Mouse (Mus musculus) megakaryocyte, embryonic 14.5 days (primary cell): ENCODE measurements around the gene Pck1. TPM values are rescaled to one million over a fixed set of nuclear protein-coding genes. Genes with fewer than 3 reads are reported as not detected.

Source experiments
- H3K27me3 ChIP-seq: replicated peaks from 2 replicates; pipeline ENCODE3; 2012; ENCODE audit warnings: inconsistent platforms
- H3K36me3 ChIP-seq: replicated peaks from 2 replicates; pipeline ENCODE3; 2012; ENCODE audit warnings: low read length, inconsistent platforms, mixed read lengths
- H3K4me1 ChIP-seq: 2 replicates; pipeline ENCODE4 v1.6.1; 2012; ENCODE audit warnings: inconsistent platforms
- H3K4me3 ChIP-seq: replicated peaks from 2 replicates; pipeline ENCODE3; 2012; ENCODE audit warnings: moderate library complexity, mild to moderate bottlenecking, inconsistent platforms
- H3K9me3 ChIP-seq: 2 replicates; pipeline ENCODE4 v1.6.1; 2012; ENCODE audit warnings: inconsistent platforms
- FLI1 ChIP-seq: IDR thresholded peaks from 2 replicates; pipeline ENCODE4 v1.6.1; 2012; ENCODE audit warnings: low read length, inconsistent platforms, mixed read lengths
- GATA1 ChIP-seq: IDR thresholded peaks from 3 replicates; pipeline ENCODE4 v1.6.1; 2012; ENCODE audit warnings: mixed read lengths, low read length, inconsistent platforms, borderline replicate concordance
- polyA plus RNA-seq: library from polyadenylated mRNA; stranded (reverse); fragments of >175 nt; gene quantifications from 2 replicates; pipeline ENCODE4 v1.2.3, GENCODE M21; 2012; ENCODE audit warnings: low replicate concordance; ENCODE audit not compliant: insufficient read depth

Gene Pck1
- polyA plus RNA-seq, 1 experiment = not detected

- TF ChIP-seq GATA1 (no peak), FLI1 (no peak)
- H3K36me3 ChIP-seq = no peaks in the 10 kb centered on the region
- no peaks in the 10 kb centered on the region for H3K4me1 ChIP-seq
- H3K27me3 ChIP-seq = peaks cover 25% of the 10 kb centered on the region
- H3K9me3 ChIP-seq = no peaks in the 10 kb centered on the region
- no peak overlapping the region for H3K4me3 ChIP-seq
Observed at GRCm38 (mm10) chr2:173148001-173148400, 4.8 kb upstream of the Pck1 start.

DNA sequence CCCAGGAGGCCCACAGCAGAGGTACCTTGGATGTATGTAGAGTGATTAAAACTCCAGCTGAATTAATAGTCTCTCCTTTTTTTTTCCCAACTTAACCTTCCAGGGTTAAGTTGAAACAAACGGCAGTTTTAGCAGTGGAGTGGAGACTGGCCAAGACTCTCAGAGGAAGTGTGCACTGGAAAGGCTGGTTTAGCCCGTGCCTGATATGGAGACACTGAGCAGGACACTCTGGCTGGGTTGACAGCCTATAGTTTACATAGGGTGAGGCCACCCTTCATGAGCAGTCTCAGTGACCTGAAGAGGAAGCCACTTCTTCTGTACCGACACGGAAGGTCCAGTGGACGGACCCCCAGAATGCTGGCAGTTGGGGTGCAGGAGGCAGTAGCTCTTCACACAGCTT lies 1.5 kb upstream of the Pck1 start:
- H3K9me3 ChIP-seq = no peaks in the 10 kb centered on the region
- TF ChIP-seq GATA1 (no peak), FLI1 (no peak)
- H3K36me3 ChIP-seq = no peaks in the 10 kb centered on the region
- H3K27me3 ChIP-seq = peaks cover 11% of the 10 kb centered on the region
- H3K4me3 ChIP-seq = no peak overlapping the region
- H3K4me1 ChIP-seq = no peaks in the 10 kb centered on the region

DNA sequence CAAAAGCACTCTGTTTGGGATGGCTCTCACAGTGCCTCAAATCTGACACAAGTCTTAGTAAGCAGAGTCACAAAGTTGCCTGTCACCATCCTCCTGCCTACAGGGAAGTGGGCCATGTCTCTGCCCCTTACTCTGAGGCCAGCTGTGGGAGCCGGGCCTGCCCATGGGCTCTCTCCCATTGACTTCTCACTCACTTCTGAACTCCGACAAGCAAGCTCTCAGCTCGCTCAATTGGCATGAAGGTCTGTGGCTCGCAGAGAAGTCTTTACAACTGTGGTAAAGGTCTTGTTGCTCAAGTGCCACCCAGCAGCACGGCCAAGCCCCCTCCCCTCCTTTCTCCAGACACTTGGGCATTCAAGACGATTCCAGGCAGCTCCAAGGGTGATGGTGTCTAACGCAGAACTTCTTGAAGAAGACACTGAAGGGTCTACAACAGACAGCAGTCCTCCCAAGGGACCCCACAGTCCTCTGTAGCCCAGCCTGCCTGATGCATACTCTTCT lies 1.0 kb upstream of the Pck1 start:
- no peak for TF ChIP-seq GATA1
- Histone ChIP-seq H3K4me1 (no peaks in the 10 kb centered on the region), H3K27me3 (peaks cover 11% of the 10 kb centered on the region), H3K4me3 (no peak overlapping the region), H3K9me3 (no peaks in the 10 kb centered on the region), H3K36me3 (no peaks in the 10 kb centered on the region)

DNA sequence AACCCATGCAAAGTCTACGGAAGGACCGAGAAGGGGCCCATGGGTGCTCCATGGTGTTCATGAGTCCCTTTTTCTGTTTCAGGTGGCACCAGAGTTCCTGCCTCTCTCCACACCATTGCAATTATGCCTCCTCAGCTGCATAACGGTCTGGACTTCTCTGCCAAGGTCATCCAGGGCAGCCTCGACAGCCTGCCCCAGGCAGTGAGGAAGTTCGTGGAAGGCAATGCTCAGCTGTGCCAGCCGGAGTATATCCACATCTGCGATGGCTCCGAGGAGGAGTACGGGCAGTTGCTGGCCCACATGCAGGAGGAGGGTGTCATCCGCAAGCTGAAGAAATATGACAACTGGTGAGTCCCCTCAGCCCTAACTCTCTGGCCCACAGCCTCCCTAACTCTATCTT lies 418 bp downstream of the Pck1 start:
- no peak overlapping the region for H3K4me3 ChIP-seq
- peaks cover 5% of the 10 kb centered on the region for H3K9me3 ChIP-seq
- no peaks in the 10 kb centered on the region for H3K4me1 ChIP-seq
- TF ChIP-seq GATA1 (no peak), FLI1 (no peak)
- no peaks in the 10 kb centered on the region for H3K36me3 ChIP-seq
- H3K27me3 ChIP-seq = peaks cover 16% of the 10 kb centered on the region

- H3K9me3 ChIP-seq = peaks cover 5% of the 10 kb centered on the region
Observed at GRCm38 (mm10) chr2:173154513-173154912, 1.7 kb downstream of the Pck1 start.

GRCm38 (mm10) chr2:173154962-173155361 lies 2.1 kb downstream of the Pck1 start:
- Histone ChIP-seq H3K4me3 (no peak overlapping the region), H3K27me3 (peaks cover 16% of the 10 kb centered on the region), H3K9me3 (peaks cover 5% of the 10 kb centered on the region), H3K36me3 (no peaks in the 10 kb centered on the region), H3K4me1 (no peaks in the 10 kb centered on the region)
- TF ChIP-seq FLI1 = no peak
- TF ChIP-seq GATA1 = no peak

More at GRCm38 (mm10) chr2:173154513-173154912, 1.7 kb downstream of the Pck1 start:
- Histone ChIP-seq H3K4me3 (no peak overlapping the region), H3K4me1 (no peaks in the 10 kb centered on the region), H3K27me3 (peaks cover 16% of the 10 kb centered on the region), H3K36me3 (no peaks in the 10 kb centered on the region)
- TF ChIP-seq GATA1 (no peak), FLI1 (no peak)

DNA sequence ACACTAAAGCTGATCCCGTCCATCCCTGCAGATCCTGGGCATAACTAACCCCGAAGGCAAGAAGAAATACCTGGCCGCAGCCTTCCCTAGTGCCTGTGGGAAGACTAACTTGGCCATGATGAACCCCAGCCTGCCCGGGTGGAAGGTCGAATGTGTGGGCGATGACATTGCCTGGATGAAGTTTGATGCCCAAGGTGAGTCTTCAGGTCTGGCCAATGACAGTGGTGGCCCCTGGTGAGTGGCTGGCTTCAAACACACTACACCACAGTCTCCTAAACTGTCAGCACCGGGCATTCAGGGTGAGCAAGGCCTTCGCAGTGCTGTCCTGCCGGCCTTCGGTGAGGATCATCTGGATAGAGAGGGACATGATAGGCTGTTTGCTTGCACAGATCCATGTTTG lies 3.1 kb downstream of the Pck1 start:
- Histone ChIP-seq H3K4me3 (no peak overlapping the region), H3K4me1 (no peaks in the 10 kb centered on the region), H3K36me3 (no peaks in the 10 kb centered on the region), H3K9me3 (peaks cover 9% of the 10 kb centered on the region), H3K27me3 (peaks cover 17% of the 10 kb centered on the region)
- TF ChIP-seq FLI1 (no peak), GATA1 (no peak)

GRCm38 (mm10) chr2:173156923-173157322 lies 4.1 kb downstream of the Pck1 start:
- Histone ChIP-seq H3K4me1 (no peaks in the 10 kb centered on the region), H3K36me3 (no peaks in the 10 kb centered on the region), H3K27me3 (peaks cover 14% of the 10 kb centered on the region), H3K4me3 (no peak overlapping the region), H3K9me3 (peaks cover 9% of the 10 kb centered on the region)
- no peak for TF ChIP-seq GATA1
- no peak for TF ChIP-seq FLI1

GRCm38 (mm10) chr2:173157376-173157775 lies 4.5 kb downstream of the Pck1 start:
- Histone ChIP-seq H3K36me3 (no peaks in the 10 kb centered on the region), H3K27me3 (peaks cover 14% of the 10 kb centered on the region), H3K4me1 (no peaks in the 10 kb centered on the region), H3K9me3 (peaks cover 9% of the 10 kb centered on the region), H3K4me3 (no peak overlapping the region)
- TF ChIP-seq GATA1 (no peak), FLI1 (no peak)

GRCm38 (mm10) chr2:173157871-173158270 lies 5.0 kb downstream of the Pck1 start:
- TF ChIP-seq FLI1 (no peak), GATA1 (no peak)
- H3K27me3 ChIP-seq = peaks cover 14% of the 10 kb centered on the region
- H3K9me3 ChIP-seq = peaks cover 9% of the 10 kb centered on the region
- no peaks in the 10 kb centered on the region for H3K4me1 ChIP-seq
- no peaks in the 10 kb centered on the region for H3K36me3 ChIP-seq
- H3K4me3 ChIP-seq = no peak overlapping the region

GRCm38 (mm10) chr2:173158390-173159055 lies 5.7 kb downstream of the Pck1 start:
- peaks cover 12% of the 10 kb centered on the region for H3K27me3 ChIP-seq
- no peak overlapping the region for H3K4me3 ChIP-seq
- no peaks in the 10 kb centered on the region for H3K36me3 ChIP-seq
- H3K4me1 ChIP-seq = no peaks in the 10 kb centered on the region
- peaks cover 9% of the 10 kb centered on the region for H3K9me3 ChIP-seq
- no peak for TF ChIP-seq FLI1
- TF ChIP-seq GATA1 = no peak
